Mouse (Mus musculus): ENCODE results near the gene Lsm12.

GRCm38 (mm10) chr11:102216056-102216885 lies 31.2 kb upstream of the Lsm12 start:
- TF ChIP-seq CTCF (IDR thresholded peaks at IDR 0.05; ENCODE audit: control insufficient read depth, insufficient read depth, insufficient replicate concordance, low read depth, low read length) (no peak), POLR2A (IDR thresholded peaks at IDR 0.05; ENCODE audit: control insufficient read depth, low read depth, low read length) (no peak; the same call in 1 of the 2 replicates)
